Mouse (Mus musculus): ENCODE data around the gene Klhl21.
A peak's percentile ranks its signal among the peaks of the same experiment; 100 is the strongest.

DNA sequence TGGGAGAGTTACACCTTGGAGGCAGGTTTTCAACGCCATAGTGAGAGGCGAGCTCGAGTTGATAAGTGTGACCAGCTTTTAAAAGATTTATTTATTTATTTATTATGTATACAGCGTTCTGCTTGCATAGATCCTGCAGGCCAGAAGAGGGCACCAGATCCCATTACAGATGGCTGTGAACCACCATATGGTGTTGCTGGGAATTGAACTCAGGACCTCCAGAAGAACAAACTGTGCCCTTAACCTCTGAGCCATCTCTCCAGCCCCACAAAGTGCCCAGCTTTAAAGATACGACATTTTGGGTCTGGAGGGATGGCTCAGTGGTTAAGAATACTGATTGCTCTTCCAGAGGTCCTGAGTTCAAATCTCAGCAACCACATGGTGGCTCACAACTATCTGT lies 20.5 kb downstream of the Klhl21 start:
- TF ChIP-seq POLR2A (IDR thresholded peaks at IDR 0.05; ENCODE audit: extremely low read depth, insufficient read depth, low read length) (no peak), CTCF (IDR thresholded peaks at IDR 0.05; ENCODE audit: low read depth, low read length) (peak; percentile 36)

Data from liver, adult 2 months (tissue).